Mouse (Mus musculus): ENCODE results near the gene Gjc2.

Gjc2 gene

DNA sequence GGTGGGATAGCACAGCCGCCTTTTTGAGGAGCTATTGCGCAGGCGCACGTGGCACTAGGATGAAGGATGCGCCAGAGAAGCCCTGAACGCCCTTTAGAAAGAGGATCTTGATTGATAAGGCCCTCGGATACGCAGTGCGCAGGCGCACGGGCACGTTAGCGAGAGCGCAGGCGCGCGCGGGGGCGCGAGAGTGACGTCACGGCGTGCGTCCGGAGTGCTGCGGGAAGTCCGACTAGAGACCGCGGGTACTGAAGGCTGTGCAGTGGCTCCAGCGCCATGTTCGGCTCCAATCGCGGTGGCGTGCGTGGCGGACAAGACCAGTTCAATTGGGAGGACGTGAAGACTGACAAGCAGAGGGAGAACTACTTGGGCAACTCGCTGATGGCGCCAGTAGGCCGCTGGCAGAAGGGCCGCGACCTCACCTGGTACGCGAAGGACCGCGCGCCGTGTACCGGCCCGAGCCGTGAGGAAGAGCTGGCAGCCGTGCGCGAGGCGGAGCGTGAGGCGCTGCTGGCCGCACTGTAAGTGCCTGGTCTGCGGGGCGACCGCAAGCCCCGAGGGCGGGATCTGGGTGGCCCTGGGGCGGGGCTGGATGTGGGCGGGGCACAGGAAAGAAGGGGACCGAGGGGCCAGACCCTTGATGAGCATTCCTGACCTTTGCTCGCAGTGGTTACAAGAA lies 25.3 kb upstream of the Gjc2 start, which contains the start of gene 2310033P09Rik:
TSS of gene 2310033P09Rik (plus strand) at position 169 of the 679 bp plus-strand sequence.
- DNase-seq (ENCODE audit: low spot score), result peak; percentile 80

DNA sequence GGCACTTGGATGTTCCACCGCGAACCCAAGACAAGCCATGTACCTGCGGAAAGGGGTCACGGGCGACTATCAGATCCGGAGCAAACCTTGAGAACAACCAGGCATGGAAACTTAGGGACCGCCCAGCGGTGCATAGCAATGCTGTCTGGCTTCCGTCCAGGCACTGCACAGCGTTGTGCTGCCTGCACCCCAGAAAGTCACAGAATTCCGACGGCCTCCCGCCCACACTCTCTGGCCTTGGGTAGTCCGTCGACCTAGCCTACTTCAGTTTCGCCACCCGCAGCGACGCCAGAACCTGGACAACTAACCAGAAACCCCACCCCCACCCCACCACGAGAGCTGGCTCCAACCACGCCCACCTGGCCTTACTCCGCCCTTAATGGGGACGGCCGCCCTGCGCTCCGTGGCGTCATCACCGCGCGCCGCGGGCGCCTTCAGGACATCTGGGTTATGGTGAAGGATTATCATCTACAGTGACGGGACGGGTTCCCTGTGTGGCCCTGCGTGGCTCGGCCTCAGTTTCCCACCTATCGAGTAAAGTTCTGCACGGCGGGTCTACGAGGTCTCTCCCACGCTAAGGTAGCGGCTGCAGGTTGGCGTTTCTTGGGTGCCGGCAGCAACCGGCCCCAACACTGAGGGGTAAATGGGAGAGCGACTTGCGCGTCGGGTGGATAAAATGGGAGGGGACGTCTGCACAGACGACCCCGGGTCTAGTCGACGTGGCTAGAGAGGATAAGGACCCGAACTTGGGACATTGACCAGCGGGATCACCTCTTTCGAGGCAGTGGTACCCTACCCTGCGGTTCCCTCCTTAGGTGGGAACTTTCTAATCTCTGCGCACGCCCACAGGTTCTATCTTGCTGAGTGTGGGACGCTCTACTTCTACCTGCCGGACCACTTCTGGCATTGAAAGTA lies 19.3 kb upstream of the Gjc2 start, which contains the start of gene Mrpl55:
TSS of gene Mrpl55 (plus strand) at position 406 of the 915 bp plus-strand sequence.
- DNase-seq (ENCODE audit: low spot score), result peak; percentile 77

DNA sequence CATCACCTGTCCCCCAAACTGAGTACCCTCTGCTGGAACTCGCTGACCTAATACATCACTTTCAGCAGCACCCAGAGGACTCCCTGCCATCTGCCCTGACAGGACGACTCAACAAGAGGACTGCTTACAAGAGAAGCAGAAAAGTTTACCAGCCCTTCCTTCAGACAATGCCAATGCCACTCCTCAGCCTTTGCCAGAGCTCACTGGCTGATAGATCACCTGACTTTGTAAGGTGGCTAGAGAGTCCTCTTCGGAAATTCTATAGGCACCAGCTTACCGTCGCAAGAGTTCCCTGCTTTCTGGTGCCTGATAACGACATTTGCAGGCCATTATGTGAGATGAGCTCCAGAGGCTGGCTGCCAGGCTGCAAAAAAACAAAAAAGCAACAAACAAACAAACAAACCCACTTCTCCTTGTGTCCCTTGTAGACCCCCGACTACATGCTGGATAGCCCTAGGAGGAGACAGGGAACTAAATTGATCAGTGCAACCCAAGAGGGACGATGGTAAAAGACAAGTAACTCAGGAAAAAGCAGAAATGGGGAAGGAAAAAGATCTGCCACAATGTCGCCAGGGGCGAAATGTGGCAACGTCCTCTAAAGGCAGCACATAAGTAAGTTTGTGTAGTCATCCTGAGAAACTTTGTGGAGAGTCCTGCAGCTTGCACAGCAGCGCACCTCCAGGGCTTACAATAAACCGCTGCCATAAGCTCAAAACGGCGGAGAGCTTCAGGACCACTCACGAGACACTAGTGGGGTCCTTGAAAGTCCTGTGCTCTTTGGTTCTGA lies 18.4 kb upstream of the Gjc2 start:
- no peak for DNase-seq (ENCODE audit: low spot score)

DNA sequence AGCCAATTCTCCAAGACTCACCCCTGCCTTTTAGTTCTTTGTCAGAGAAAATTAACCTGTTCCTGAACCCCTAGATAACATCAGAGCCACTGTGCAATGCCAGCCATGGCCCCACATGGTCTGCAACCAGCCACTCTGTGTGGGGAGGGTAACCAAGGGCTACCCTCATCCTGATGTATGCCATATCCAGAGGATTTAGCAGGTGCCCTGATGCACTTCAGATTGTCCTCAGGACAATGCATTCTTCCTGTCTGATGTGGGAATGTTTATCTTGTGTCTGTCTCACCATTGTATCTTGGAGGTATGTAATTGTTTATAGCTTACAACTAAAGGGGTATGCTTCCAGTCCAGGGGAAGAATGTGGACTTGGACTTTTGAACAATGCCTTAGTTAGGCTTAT lies 13.2 kb upstream of the Gjc2 start:
- DNase-seq (ENCODE audit: low spot score), result no peak

DNA sequence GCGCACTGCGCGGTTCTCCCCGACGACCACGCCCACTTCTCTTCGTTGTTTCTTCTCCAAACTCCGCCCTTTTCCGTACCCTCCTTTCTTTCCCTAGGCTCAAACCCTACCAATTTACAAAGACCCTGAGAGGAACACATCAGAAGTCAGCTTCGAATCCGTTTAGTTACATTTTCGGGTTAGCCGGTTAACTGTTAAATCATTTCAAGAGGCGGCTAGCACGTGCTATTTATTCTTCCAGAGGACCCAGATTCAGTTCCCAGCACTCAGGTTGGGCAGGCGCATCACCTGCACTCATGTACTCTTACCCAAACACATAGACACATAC lies 9.0 kb upstream of the Gjc2 start, which contains the start of gene Guk1:
TSS of gene Guk1 (minus strand) at position 154 of the 328 bp plus-strand sequence.
- DNase-seq (ENCODE audit: low spot score), result no peak

DNA sequence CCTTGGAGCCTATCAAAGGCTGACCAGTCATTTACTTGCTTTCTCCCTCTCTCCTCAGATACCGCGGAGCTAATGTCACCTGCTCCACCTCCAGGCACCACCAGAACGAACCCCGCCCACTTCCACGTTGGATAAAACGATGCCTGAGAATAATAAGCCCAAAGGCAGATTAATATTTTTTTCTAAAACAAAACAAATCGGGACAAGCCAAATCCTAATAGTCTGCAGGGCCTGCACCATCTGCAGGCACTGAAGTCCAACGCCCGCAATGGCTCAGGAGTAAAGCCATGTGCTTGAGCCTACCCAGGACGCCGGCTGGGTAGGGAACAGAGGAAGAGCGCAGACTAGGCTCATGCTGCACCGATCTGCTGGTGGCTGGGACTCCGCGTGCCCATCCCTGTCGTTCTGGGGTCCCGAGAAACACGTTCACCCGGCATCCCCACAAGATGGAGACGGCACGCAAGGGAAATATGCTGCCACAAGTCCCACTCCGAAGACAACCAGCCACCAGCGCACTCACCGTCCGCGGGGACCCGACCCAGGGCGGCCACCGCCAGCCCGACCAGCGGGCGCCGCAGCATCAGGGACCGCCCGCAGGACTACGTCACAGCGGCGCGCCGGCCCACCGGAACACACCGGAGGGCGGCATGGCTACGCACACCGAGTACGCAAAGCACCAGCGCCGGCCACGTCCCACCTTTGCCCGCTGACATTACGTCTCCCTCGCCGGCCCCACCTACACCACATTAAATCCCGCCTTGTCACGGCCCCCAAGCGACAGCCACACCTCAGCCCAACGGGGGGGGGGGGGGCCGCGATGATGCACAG lies 8.4 kb upstream of the Gjc2 start:
- peak; percentile 76 for DNase-seq (ENCODE audit: low spot score)

DNA sequence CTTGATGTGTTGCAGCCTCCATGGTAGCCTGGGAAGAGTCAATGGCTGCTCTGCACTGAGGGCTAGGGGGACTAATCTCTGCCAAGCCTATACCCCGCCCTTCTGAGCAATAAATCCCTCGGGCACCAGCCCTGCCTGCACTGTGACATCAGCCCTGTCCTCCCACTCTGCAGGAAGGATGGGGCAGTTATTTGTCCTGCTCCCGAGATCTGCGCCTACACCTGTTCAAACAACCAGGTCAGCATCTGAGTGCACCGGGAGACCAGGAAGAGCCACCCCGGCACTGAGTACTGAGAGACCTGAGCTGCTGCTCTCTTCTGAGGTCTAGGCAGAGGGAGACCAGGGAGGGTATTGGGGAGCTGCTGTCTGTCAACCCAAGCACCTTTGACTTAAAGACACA lies 4.7 kb upstream of the Gjc2 start:
- no peak for DNase-seq (ENCODE audit: low spot score)

DNA sequence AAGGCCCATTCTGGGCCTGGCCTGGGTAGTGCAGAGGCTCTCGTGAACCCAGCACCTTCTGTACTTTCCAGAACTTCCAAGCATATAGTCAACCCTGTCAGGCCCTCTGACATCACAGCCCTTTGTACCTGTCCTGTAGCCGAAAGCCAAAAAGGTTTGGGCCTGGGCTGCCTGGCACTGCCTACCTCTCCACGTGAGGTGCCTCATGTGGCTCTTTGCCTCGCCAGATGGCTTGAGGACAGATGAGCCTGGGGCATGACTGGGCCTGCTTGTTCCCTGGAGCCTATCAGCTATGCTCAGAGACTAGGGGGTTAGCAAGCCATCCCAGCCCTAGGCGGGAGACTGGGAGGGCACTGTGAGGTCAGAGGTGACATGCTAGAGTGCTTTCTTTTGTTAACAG lies 2.5 kb upstream of the Gjc2 start:
- no peak for DNase-seq (ENCODE audit: low spot score)

DNA sequence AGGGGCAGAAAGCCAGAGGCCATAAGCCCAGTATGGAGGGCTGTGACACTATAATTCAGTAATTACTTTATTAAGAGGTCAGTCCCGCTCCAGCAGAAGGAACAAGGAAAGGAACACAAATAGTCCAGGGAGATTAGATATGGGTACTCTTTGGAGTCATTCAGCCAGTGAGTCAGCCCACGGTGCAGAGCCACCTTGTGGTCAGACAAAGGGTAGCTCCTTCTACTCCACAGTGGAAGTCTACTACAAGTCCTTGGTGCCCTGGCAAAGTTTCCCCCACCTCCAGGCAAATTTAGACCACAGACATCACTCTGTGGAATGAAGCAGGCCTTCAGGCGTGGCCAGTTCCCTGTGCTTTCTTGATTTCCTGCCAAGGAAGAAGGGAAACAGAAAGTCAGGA lies 808 bp upstream of the Gjc2 start:
- peak; percentile 51 for DNase-seq (ENCODE audit: low spot score)

DNA sequence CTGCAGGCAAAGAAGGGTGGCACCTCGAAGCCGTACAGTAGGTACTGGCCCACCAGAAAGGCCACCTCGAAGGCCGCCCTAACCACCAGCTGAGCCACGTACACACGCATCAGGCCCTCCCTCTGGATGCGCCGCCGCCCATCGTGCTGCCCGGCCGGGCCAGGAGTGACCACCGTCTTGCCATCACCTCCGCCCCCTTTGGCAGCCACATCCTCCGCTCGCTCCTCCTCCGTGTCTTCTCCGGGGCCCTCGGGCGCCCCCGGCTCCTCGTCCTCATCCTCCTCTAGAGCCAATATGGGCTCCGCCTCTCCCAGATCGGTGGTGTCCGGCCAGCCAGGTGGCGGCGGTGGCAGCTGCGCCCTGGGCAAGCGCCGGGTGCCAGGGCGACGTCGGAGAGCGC lies 6.1 kb downstream of the Gjc2 start:
- no peak for DNase-seq (ENCODE audit: low spot score)

DNA sequence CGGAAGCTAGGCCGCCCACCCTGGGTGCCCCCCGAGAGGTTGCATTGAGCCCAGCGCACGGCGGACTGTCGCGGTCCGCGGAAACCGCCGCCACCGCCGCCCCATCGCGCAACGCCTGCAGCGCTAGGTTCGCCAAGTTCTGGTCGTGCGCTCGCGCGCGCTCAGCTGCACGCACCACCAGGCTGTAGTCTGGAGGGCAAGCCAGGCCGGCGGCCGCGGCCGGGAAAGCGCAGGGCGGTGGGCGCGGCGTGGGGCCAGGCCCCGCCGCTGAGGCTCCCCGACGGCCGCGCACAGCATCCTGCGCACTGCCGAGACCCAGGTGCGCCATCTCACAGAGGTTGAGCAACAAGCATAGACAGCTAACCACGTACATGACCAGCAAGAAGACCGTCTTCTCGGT lies 6.5 kb downstream of the Gjc2 start:
- no peak for DNase-seq (ENCODE audit: low spot score)

DNA sequence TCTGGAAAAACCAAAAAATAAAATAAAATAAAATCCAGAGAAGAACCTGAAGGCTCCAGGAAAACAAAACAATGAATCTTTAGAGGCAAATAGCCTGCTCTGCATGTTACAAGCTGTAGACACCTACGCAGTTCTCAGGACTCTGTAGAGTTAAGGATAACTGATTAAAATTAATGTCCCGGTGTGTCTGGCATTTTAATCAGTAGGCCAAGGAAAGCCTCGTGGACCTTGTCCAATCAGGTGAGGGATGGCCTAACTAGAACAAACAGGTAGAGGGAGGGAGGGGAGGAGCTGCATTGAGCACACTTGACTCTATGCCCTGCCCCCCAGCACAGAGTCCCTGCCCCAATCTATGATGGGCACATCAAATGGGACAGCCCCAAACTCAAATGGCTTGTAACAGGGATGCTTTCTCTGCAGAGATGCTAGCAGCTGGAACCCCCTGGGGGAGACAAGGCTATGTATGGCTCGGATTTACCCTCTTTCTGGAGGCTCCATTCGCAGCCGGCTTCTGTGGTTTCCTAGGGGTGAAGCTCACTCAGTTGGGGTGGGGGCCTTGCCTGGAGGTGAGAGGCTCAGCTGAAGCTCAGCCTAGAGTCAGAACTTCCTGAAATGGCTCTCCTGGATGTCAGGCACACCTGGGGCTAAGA lies 8.7 kb downstream of the Gjc2 start:
- DNase-seq (ENCODE audit: low spot score), result no peak

DNA sequence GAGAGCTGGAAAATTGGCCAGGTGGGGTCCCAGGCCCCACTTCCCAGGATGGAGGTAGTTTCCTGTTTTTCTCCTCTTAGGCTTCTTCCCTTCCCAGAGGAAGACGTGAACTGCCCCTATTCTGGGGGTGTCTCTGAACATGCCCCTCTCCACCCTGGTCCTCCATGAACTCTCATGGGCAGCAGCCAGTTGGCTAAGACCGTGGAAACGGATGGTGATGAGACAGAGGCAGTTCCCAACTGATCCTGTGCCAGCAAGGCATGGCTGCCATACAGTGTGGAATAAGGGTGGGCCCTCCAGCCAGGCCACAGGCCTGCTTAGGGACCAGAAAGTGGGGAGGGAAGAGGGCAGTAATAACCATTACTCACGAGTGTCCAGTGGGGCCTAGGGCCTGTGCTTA lies 12.5 kb downstream of the Gjc2 start:
- DNase-seq (ENCODE audit: low spot score), result no peak

DNA sequence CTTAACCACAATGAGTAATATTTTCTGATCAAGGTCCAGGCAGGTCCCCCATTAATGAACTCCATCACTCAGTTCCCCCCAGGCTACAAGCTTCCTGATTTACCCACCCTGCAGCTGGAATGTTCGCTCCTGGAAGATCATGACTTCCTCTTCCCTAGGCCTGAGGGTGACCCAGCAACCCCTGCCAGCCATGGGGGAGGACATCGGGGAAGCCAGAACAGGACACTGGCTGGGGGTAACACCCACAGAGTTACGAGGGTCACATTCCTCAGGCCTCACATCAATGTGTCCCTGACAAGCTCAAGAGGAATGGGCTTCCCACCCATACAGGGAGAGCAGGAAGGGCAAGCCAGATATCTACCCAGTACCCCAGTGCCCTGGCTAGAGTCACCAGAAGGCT lies 13.2 kb downstream of the Gjc2 start:
- no peak for DNase-seq (ENCODE audit: low spot score)

DNA sequence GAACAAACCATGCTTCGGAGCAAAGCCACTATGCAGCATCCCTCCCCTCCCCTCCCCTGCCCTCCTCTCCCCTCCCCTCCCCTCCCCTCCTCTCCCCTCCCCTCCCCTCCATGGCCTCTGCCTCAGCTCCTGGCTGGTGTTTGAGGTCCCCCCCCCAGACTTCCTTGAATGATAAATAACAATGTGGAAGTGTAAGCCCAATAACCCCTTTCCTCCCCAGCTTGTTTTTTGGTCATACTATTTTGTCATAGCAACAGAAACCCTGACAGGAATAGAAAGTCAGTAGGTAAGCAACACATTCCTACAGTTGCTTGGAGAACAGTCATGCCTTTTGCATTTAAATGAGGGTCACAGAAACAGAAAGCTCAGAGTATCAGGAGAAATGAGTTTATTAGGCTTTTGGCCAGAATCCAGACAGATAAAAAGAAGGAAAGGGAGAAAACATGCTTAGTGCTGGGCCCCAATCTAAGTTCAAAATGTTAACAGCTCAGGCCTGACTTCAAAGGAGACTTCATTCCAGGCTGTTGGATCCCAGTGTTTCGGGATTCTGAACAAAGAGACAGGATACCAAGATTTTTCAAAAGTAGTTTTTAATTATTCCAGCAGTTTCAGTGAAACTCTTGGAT lies 17.3 kb downstream of the Gjc2 start:
- no peak for DNase-seq (ENCODE audit: low spot score)

DNA sequence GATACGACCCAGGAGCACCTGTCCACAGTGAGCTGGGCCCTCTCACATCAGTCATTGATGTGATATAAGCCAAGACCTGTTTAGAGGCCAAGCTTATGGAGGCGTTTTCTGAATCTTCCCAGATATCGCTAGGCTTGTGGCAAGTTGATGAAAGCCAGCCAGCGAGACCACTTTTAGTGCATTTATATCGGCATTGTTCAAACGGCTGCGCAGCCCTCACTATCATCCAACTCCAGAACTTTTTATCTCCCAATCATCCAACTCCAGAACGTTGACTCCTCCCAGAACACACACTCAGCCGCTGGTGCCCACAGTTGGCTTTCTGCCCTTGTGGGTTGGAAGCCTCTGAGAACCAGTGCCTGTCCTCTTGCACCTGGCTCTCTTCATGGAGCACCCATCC lies 18.6 kb downstream of the Gjc2 start:
- DNase-seq (ENCODE audit: low spot score), result peak; percentile 73

DNA sequence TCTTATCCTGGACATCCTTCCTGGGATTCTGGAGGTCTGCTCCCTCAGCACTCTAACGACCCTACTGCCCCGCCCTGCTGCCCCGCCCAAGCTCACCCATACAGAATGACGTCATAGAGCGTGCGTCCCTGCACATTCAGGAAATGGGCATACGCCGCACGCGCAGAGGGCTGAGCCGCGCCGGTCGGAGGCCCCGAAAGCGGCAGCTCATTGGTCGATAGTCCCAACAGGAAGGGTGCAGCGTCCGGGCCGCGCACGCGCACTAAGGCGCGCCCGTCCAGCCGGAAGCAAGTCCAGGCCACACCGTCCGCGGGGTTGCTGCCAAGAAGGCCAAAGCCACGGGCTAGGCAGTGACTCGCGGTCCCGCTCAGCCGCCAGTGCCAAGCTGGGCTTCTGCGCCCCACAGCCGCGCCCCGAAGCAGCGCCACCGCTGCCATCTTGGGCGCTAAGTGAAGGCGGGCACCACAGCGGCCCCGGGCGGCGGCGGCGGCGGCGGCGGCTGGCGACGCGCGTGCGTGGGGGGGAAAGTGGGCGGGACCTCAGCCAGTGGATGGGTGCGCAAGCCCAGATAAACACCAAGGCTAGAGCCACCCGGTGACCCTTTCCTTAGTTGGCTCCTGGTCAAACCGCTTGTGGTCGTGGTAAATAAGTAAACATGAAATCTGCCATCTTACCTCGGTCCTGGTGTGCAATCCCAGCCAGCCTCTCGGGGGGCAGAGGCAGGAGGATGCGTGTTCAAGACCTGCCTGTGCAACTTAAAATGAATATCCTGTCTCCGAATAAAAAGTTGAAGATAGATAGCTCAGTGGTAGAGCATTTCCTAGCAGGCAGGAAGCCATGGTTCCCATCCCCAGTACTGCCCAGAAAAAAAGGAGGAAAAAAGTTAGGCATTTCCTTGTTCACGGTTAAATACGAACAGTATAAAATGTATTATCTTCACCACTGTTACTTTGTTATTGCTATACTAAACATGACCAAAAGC lies 19.5 kb downstream of the Gjc2 start, which contains the start of gene Iba57:
TSS of gene Iba57 (minus strand) at position 485 of the 982 bp plus-strand sequence.
- DNase-seq (ENCODE audit: low spot score), result peak; percentile 97

DNA sequence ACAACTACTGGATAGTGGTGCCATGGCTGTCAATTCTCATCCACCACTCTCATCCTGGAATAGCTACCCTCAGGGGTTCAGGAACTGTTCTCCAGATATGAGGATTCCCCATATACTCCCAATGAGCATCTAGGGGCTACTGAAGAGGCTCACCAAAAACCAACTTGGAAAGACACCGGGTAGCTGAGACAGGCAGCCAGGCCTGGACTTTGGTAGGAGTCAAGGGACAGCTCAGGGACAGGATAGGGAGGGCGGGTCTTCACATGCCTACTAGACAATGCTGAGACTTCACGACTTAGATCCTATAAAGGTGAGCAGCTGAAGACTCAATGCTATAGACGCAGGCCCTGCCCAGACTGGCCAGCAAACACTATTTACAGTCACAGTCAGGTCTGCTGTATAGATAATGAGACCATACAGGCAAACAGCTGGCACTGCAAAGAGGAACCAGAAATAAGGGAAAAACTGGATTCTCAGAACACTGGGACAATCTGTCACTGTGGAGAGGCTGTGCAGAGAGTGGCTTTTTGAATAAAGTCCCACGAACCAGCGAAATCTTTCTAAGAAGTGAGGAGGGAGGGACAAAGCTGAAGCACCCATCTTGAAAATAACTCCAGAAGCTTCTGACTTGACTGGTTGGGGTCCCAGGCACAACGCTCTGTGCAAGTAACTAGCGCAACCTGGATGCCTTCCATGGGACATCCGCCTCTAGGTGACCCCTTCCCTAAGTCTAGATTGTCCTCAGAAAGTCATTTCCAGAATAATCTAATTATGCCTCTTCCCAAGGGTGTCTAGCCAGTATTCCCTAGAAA lies 20.4 kb downstream of the Gjc2 start:
- no peak for DNase-seq (ENCODE audit: low spot score)

Data from spleen, adult 12 weeks (tissue).